Mouse (Mus musculus) brain, embryonic 14.5 days (tissue): Measurements from ENCODE around the gene Set.

Experiments used
- CTCF ChIP-seq: fragments of 200-500 bp; IDR thresholded peaks from 2 replicates; pipeline ENCODE4 v1.5.1; 2012; ENCODE audit warnings: inconsistent platforms, mild to moderate bottlenecking, moderate library complexity, borderline replicate concordance; ENCODE audit not compliant: insufficient read depth, insufficient read length; ENCODE audit errors: extremely low read depth
- POLR2A ChIP-seq: fragments of 200-500 bp; IDR thresholded peaks from 2 replicates; pipeline ENCODE4 v1.6.1; 2012; ENCODE audit warnings: mild to moderate bottlenecking, inconsistent platforms, borderline replicate concordance; ENCODE audit not compliant: poor library complexity, insufficient read depth, insufficient read length, severe bottlenecking; ENCODE audit errors: extremely low read depth

DNA sequence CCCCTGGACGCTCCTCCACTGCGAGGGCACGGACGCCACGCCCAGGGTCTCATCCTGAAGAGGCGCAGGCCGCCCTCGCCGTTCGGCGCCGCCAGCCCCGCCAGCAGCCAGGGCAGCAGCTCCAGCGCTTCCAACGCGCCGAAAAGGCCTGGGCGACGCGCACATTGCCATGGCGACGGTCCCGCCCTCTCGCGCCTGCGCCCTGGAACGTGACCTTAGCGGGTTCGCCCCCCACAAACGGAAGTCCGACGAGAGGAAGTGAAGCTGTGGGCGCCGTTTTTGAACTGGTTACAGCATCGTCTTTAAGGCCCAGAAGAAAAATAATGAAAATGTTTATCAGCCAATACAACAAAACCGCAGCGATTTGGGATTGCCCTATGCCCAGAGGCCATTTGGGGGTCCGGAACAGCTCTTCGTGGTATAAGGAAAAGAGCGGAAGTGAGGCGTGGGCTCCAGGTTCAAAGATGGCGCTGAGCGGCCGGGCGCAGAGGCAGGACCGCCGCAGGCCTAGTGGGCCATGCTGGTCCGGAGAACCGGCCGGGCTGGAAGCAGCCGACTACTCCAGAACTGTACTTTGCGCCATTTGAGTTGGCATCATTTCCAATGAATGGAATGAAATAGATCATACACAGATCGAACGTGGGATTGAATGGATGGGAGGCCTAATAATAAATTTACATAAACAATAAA is 8.3 kb upstream of the Set start, which contains the start of gene Wdr34:
- TF ChIP-seq POLR2A (peak; percentile 85), CTCF (no peak)
